Mouse (Mus musculus) brown adipose tissue, adult 24 weeks (tissue): Measurements from ENCODE around the gene Ergic1. TPM values are rescaled to one million over a fixed set of nuclear protein-coding genes. Genes with fewer than 3 reads are reported as not detected.
A peak's percentile ranks its signal among the peaks of the same experiment; 100 is the strongest.

Experiments used
- H3K27ac ChIP-seq: fragments of 200-500 bp; replicated peaks from 2 replicates; pipeline ENCODE4 v1.5.1; 2012; ENCODE audit warnings: low read depth, mild to moderate bottlenecking, low read length
- H3K4me1 ChIP-seq: fragments of 200-500 bp; 2 replicates; pipeline ENCODE4 v1.6.1; 2012; ENCODE audit warnings: low read length, mixed read lengths; ENCODE audit not compliant: control insufficient read depth, insufficient read depth, insufficient read length
- H3K4me3 ChIP-seq: fragments of 200-500 bp; 2 replicates; pipeline ENCODE4 v1.5.1; 2012; ENCODE audit warnings: low read depth, mild to moderate bottlenecking, low read length, moderate library complexity; ENCODE audit not compliant: insufficient read depth
- polyA plus RNA-seq: library from polyadenylated mRNA; stranded (reverse); fragments of >200 nt; gene quantifications from 2 replicates; pipeline ENCODE4 v1.2.4, GENCODE M21; 2012; ENCODE audit not compliant: missing spikeins, insufficient read depth, insufficient read length

The Ergic1 gene
- polyA plus RNA-seq, 1 experiment = 124 TPM

DNA sequence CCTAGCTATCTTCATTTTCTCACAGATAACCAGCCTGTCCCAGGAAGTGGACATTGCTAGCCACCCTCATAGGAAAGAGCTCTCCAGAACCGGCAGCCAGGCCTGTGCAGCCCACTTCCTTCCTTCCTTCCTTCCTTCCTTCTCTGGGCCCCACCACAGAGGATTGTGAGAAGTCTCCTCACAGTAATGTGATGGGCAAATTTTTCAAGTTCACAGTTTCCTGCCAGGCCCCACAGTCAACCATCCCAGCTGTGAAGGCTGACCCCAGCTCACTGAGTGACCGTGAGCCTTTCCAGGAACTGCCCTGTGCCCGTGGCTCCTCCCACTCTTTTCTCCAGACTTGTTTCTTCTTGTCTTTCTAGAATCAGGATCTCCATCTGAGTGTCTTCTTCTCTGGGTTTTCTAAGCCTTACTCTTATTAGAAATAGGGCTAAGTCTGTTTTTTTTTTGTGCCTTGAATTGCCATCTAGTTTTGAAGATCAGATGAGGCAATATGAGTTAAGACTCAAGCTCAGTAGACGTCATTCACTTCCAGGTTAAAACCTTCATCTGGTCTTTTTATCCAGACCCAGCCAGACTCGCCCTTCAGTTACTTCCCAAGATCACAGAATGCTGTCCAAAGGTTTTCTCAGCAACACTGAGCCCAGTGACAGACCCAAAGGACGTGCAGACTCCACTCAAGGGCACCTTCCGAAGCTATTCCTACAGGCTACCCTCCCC is 34.3 kb downstream of the Ergic1 start:
- peak overlapping the region; percentile 99 for H3K27ac ChIP-seq
- H3K4me1 ChIP-seq = peaks cover 48% of the 10 kb centered on the region
- no peak overlapping the region for H3K4me3 ChIP-seq

DNA sequence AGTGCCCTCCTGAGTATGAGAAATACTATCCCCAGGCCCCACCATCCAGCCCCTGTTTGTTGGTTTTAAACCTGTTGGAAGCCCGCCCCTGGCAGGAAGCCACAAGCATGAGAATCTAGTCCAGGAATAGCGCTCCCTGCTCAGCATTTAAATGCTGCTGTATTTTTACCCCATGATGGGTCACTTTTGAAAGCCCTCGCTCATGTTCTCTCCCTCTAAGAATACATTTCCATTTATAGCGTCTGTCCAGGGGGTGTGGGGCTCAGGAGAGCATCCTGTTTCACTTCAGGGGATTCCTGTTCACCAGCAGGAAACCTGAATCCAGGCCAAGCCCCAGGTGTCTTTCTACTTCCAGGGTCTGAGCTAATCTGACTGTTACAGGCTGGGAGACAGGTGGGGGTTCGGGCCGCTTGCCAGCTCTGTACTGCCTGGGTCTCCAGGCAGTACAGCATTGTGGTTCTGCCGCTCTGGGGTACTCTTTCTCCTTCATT is 34.9 kb downstream of the Ergic1 start:
- H3K27ac ChIP-seq = peak overlapping the region; percentile 99
- peaks cover 49% of the 10 kb centered on the region for H3K4me1 ChIP-seq
- no peak overlapping the region for H3K4me3 ChIP-seq

DNA sequence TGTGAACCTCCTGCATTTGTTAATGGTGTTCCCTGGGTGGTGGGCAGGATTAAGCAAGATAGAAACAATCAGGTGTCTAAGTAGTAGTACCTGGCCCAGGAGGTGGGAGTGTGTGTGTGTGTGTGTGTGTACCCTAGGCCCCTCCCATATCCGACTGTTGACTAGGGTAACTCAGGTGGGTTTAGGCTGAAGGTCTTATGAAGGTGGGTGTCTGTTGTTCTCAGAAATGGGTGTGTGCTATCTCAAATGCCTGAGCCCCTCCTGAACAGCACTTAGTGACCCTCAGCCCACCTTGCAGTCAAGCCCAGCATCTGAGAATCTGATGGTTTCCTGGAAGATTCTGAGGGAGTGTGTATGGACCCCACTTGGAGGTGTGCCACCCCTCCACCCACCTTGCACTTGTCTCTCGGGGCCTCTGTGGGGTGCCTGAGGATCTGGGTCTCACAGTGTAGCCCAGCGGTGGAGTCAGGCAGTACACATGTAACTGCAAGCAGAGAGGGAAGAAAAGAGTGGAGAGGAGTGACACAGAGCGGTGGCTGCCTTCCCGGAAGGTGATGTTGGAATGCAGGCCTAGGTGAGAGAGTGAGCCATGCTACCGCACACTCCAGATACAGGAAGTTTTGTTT is 35.7 kb downstream of the Ergic1 start:
- Histone ChIP-seq H3K4me3 (no peak overlapping the region), H3K4me1 (peaks cover 53% of the 10 kb centered on the region), H3K27ac (peak overlapping the region; percentile 99)

DNA sequence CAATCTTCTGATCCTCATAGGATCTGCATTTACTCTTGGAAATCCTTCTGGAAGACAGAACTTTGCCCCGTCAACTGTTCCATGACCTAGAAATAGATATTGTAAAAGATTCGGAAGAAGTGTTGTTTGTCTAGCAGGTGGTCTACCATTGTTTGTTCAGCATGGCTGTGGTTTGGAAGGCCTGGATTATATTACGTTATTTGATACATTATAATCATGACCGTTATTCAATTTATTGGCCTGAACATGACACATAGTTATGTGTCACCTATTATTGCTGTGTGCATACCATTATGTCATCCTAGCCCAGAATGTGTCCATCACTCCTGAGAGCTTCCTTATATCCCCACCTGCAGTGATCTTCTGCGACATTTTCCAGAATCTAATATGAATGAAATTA is 37.6 kb downstream of the Ergic1 start:
- peaks cover 60% of the 10 kb centered on the region for H3K4me1 ChIP-seq
- no peak overlapping the region for H3K4me3 ChIP-seq
- H3K27ac ChIP-seq = 0 out of 2 replicates have a peak overlapping the region, but pooled peaks have one; percentile 34

DNA sequence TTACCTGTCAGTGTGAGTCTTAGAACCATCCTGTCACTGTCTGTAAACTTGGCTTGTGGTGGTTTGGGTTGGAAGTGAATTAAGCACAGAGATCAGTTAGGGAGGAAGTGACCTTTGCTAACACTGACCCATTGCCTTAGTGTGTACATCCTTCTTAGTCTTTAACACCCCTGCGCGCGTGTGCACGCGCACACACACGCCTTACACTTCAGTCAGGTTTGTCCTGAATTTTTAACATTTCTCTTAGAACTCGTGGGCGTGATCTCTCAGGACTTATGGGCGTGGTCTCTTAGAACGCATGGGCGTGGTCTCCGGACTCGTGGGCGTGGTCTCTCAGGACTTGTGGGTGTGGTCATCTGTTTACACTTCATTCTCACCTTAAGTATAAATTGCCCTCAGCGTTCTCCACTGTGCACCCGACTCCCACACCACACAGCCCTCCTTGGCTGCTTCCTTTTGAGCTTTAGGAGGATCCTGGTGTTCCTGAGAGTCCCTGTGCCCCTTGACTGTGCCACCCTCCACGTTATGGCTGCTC is 39.7 kb downstream of the Ergic1 start:
- H3K4me1 ChIP-seq = peaks cover 66% of the 10 kb centered on the region
- peak overlapping the region; percentile 98 for H3K27ac ChIP-seq
- H3K4me3 ChIP-seq = no peak overlapping the region

DNA sequence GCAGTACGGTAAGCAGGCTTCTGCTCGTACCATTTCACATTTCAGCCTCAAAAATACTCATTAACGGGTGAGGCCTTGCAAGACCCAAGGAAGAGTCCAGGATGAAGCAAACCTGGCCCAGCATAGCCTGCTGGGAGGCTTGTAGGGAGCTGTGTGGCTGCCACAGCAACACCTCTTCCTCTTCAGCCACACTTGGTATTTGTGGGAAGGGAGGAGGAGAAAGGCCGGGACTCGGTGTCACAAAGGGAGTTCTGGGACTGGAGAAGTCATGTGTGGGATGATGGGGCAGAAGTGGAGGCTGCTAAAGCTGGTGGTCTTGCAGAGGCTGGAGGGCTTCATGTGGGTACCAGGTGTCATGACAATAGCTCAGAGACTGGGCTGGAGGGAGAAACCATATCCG is 40.2 kb downstream of the Ergic1 start:
- Histone ChIP-seq H3K4me1 (peaks cover 65% of the 10 kb centered on the region), H3K27ac (peak overlapping the region; percentile 98), H3K4me3 (no peak overlapping the region)

DNA sequence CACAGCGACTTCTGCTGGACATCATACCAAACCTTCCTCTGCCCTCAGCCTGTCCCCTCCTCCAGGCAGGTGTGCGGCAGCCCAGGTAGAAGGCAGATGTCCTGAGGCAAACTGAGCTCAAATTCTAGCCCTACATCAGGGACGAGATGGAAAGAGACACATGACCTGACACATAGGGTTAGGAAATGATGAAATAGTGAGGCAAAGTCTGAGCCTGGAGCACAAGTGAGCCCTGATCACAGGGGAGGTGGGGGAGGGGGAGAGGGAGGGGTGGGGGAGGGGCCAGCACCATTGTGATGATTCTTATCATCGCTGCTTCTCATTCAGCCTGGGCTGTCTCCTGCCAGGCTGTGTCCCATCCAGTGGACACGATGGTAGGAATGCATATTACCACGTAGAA is 40.6 kb downstream of the Ergic1 start:
- H3K27ac ChIP-seq = peak overlapping the region; percentile 98
- H3K4me1 ChIP-seq = peaks cover 65% of the 10 kb centered on the region

DNA sequence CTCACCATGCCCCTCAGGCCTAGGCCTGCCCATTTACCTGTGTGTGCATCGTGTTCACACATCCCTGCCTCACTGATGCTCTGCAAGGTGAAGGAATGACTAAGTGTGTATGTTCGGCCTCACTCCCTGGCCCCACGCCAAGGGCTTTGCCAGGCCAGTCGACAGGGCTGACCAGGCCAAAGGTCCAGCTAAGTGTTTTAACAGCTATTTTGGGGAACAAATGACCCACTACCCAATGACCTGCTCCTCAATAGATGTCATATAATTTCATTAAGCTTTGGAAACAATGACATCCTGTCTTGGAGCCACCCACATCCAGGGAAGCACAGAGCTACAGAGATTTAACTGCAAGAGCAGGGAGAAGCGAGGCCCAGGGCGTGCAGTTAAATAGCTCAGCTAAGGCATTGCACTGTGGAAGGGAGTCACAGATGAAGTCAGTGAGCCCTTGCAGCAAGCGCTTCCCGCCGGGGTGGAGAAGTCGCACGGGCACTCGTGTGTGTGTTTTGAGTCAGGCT is 41.1 kb downstream of the Ergic1 start:
- Histone ChIP-seq H3K4me1 (peaks cover 64% of the 10 kb centered on the region), H3K4me3 (no peak overlapping the region), H3K27ac (peak overlapping the region; percentile 98)

More for the DNA sequence above, 40.6 kb downstream of the Ergic1 start:
- no peak overlapping the region for H3K4me3 ChIP-seq

DNA sequence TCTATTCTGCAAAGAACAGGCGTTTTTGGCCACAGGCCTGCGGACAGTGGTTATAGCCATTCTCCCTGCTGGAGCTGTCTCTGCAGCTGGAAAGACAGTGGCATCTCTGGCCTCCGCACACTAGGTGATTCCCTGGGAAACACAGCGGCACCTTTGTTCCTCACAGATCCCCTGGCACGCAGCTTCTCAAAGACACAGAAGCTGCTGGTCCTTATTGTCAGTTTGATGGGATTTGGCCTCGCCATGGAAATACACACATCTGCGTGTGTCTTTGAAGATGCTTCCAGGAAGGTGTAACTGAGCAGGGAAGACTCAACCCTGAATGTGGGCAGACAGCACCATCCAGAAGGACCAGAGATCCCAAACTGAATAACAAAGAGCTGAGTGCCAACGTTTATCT is 42.0 kb downstream of the Ergic1 start:
- H3K4me1 ChIP-seq = peaks cover 67% of the 10 kb centered on the region
- H3K4me3 ChIP-seq = no peak overlapping the region
- peak overlapping the region; percentile 98 for H3K27ac ChIP-seq

DNA sequence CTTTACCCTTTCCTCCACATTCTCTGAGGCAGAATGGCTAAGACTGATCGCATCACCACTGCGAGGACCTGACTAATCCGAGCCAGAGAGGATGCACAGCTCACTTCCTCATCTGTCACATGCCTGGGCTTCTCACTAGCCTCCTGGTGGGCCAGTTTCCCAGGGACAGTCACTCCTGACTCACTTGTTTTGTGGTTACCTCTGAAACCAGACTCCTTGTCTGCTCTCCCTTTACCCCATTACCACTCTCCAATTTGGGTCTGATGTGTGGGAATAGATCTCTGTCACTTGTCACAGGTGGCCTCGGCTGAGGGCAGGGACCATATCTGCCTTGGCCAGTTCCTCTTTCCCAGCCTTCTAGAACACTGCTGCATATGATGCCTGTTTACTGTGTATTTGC is 44.3 kb downstream of the Ergic1 start:
- Histone ChIP-seq H3K4me3 (no peak overlapping the region), H3K4me1 (peaks cover 69% of the 10 kb centered on the region), H3K27ac (peak overlapping the region; percentile 98)

DNA sequence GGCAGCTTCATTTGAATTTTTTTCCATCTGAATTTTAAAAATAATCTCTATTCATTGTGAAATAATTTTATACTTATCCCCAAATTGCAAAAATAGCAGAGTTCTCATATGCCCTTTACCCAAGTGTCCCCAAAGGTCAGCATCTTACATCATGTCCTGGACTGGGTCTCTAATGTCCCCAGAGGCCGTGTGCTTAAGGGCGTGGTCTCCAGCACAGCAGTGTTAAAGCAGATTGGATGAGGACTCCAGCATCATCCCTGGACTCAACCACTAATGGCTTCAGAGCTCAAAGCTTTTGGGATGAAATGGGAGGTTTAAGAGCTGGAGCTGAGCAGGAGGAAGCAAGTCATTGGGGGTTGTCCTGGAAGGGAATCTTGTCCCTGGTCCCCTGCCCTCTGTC is 45.2 kb downstream of the Ergic1 start:
- Histone ChIP-seq H3K27ac (peak overlapping the region; percentile 98), H3K4me3 (no peak overlapping the region), H3K4me1 (peaks cover 69% of the 10 kb centered on the region)

DNA sequence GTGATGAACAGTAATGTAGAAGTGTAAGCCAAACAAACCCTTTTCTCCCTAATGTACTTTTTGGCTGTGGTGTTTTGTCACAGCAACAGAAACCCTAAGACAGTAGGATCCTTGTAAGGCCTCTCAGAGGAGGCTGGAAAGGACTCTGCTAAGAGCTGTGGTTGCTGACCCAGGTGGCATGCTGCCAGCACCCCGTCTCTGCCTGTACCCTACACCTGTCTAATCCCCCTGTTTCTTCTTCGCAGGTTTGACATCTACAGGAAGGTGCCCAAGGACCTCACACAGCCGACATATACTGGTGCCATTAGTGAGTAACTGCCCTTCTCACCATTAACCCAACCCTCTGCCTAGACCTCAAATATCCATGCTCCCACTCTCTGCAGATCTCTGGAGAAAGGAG is 47.1 kb downstream of the Ergic1 start:
- Histone ChIP-seq H3K4me1 (peaks cover 64% of the 10 kb centered on the region), H3K4me3 (no peak overlapping the region), H3K27ac (peak overlapping the region; percentile 98)

DNA sequence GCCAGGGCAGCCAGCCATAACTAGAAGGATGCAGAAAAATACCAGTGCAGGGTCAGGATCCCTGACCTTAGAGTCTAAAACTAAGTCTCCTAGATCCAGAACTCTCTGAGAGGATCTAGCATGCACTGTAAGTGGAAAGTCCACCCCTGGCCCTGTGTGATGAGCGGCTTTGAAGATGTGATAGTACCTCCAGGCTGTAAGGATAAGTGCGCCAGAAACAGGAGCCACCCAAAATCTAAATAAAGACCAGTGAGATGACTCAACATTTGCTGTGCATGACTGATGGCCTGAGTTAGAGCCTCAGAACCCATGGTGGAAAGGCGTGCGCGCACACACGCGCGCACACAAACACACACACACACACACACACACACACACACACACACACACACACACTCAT is 47.6 kb downstream of the Ergic1 start:
- Histone ChIP-seq H3K4me3 (no peak overlapping the region), H3K27ac (peak overlapping the region; percentile 98), H3K4me1 (peaks cover 58% of the 10 kb centered on the region)

DNA sequence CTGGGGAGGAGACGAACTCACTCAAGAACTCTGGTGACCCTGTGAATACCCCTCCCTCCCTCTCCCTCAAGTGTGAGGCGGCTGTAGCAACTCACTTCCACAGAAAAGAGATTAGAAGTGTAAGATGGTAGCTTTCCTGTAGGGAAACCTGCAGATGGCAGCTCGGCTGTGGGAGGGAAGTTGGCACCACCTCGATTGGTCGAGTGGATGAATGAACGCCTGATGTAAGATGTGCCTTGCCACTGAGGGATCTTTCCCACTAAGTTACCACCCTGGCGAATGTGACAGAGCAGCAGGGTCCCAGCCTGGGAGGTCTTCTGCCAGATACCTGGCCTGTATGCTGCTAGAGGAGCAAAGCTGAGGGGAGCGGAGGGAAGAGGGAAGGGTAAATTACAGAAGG is 48.5 kb downstream of the Ergic1 start:
- no peak overlapping the region for H3K4me3 ChIP-seq
- H3K4me1 ChIP-seq = peaks cover 58% of the 10 kb centered on the region
- peak overlapping the region; percentile 1; the same call in 1 of the 2 replicates for H3K27ac ChIP-seq

DNA sequence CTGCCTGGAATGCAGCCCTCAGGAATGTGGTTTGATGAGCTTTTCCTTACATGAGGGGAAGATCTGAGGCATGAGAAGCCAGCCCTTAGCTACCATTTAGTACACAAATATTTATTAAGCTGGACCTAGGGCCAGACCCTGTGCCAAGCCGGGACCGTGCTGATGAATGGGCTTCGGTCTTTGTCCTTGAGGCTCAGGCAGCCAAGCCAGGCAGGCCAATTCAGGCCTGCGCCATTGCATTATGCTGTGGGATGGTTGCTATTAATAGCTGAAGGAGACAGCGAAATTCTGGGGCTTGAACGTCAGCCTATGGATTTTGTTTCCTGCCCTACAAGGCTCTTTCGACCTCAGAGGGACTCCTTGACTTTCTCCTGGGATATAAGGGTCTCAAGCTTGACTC is 50.0 kb downstream of the Ergic1 start:
- peak overlapping the region; percentile 85 for H3K27ac ChIP-seq
- peaks cover 43% of the 10 kb centered on the region for H3K4me1 ChIP-seq
- H3K4me3 ChIP-seq = no peak overlapping the region
